Mouse (Mus musculus) hindbrain, embryonic 15.5 days (tissue): ENCODE data around the gene Slc2a4. TPM values are rescaled to one million over a fixed set of nuclear protein-coding genes. Genes with fewer than 3 reads are reported as not detected.

Experiments
- ATAC-seq: fragments of 200-750 bp; cut with Nextera tagmentation; 2 replicates; pipeline ENCODE4 v1.8.0; 2017; ENCODE audit warnings: low read depth, moderate number of reproducible peaks, moderate TSS enrichment; ENCODE audit not compliant: low FRiP score
- H3K27ac ChIP-seq: fragments of 300-500 bp; sonication (generic); replicated peaks from 2 replicates; pipeline ENCODE4 v1.5.1; 2015; ENCODE audit warnings: mild to moderate bottlenecking, inconsistent platforms
- H3K27me3 ChIP-seq: fragments of 300-500 bp; sonication (generic); 2 replicates; pipeline ENCODE4 v1.6.1; 2015; ENCODE audit warnings: control low read depth, inconsistent platforms
- H3K36me3 ChIP-seq: fragments of 300-500 bp; sonication (generic); 2 replicates; pipeline ENCODE4 v1.6.1; 2015; ENCODE audit warnings: control low read depth, inconsistent platforms
- H3K4me1 ChIP-seq: fragments of 300-500 bp; sonication (generic); replicated peaks from 2 replicates; pipeline ENCODE4 v1.6.1; 2015; ENCODE audit warnings: control low read depth, inconsistent platforms
- H3K4me2 ChIP-seq: fragments of 300-500 bp; sonication (generic); 2 replicates; pipeline ENCODE4 v1.6.1; 2015; ENCODE audit warnings: moderate library complexity, mild to moderate bottlenecking, inconsistent platforms
- H3K4me3 ChIP-seq: fragments of 300-500 bp; sonication (generic); 2 replicates; pipeline ENCODE4 v1.5.1; 2015; ENCODE audit warnings: mild to moderate bottlenecking, inconsistent platforms
- H3K9ac ChIP-seq: fragments of 300-500 bp; sonication (generic); 2 replicates; pipeline ENCODE4 v1.6.1; 2015; ENCODE audit warnings: inconsistent platforms
- H3K9me3 ChIP-seq: fragments of 300-500 bp; sonication (generic); 2 replicates; pipeline ENCODE4 v1.6.1; 2016; ENCODE audit warnings: control low read depth, inconsistent platforms
- WGBS: fragments of 180-500 bp; shearing (Covaris S2); methylation state at CpG from one replicate; pipeline ENCODE4 v1.1.7; 2015; 5-methylcytosine and 5-hydroxymethylcytosine counted together
- polyA plus RNA-seq: library from polyadenylated mRNA; unstranded; fragments of >200 nt; fragmentation: Nextera tagmentation; extraction: Ambion mirVana; gene quantifications from 2 replicates; pipeline ENCODE4 v1.2.1, GENCODE M21; 2015

Slc2a4 gene
- polyA plus RNA-seq, 1 experiment from 2014 or later: 4.1 TPM

DNA sequence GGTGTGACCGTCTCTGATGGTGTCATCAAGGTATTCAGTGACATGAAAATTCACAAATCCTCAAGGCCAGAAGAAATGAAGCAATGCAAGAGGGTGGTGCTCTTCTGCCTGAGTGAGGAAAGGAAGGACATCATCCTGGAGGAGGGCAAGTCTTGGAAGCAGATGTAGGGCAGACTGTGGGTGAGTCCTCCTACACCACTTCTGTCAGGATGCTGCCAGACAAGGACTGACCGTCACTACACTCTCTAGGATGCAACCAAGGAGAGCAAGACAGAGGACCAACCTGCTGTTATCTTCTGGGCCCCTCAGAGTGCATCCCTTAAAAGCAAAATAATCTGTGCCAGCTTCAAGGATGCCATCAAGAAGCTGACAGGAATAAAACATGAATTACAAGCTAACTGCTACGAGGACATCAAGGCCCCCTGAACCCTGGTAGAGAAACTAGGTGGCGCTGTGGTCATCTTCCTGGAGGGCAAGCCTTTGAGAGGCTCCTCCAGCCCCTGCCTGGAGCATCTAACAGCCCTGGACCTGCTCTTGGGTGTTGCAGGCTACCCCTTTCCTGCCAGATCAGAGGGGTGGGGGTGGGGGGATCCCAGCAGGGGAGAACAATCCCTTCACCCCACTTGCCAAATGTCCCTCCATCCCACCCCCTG lies 2.9 kb upstream of the Slc2a4 start:
- Histone ChIP-seq H3K36me3 (no peaks in the 10 kb centered on the region), H3K9me3 (no peaks in the 10 kb centered on the region), H3K9ac (no peak overlapping the region), H3K4me3 (no peak overlapping the region), H3K4me1 (peaks cover 16% of the 10 kb centered on the region), H3K27ac (no peak overlapping the region), H3K4me2 (no peak overlapping the region), H3K27me3 (0 out of 2 replicates have a peak, but pooled peaks cover 2% of the 10 kb centered on the region)
- no peak for ATAC-seq
- WGBS: 43% methylated on average over 4 of the region's 4 CpGs

DNA sequence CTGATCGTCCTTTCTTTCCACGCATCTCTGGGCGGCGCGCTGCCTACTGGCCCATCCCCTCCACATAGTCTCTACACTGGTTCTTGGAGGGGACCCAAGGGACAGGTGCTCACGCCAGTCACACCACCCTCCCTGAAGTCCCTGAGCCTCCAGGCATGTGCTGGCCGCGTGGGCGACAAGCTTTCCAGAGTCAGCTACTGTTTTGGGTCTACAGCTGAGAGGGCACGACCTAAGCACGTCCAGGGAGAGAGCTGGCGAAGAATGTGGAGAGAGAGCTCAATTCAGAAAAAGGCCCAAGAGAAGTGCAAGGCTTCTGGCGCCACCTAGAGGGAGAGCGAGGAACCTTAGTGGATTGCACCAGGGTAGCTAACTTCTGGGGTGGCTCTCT lies 769 bp upstream of the Slc2a4 start:
- peaks cover 16% of the 10 kb centered on the region for H3K4me1 ChIP-seq
- H3K9ac ChIP-seq: no peak overlapping the region
- 0 out of 2 replicates have a peak, but pooled peaks cover 2% of the 10 kb centered on the region for H3K27me3 ChIP-seq
- peak overlapping the region; percentile 56 for H3K4me2 ChIP-seq
- peak overlapping the region; percentile 44 for H3K4me3 ChIP-seq
- H3K27ac ChIP-seq: no peak overlapping the region
- ATAC-seq: peak; percentile 46; the same call in 1 of the 2 replicates
- H3K9me3 ChIP-seq: no peaks in the 10 kb centered on the region
- no peaks in the 10 kb centered on the region for H3K36me3 ChIP-seq
- WGBS: under 1% methylated on average over 14 of the region's 14 CpGs

DNA sequence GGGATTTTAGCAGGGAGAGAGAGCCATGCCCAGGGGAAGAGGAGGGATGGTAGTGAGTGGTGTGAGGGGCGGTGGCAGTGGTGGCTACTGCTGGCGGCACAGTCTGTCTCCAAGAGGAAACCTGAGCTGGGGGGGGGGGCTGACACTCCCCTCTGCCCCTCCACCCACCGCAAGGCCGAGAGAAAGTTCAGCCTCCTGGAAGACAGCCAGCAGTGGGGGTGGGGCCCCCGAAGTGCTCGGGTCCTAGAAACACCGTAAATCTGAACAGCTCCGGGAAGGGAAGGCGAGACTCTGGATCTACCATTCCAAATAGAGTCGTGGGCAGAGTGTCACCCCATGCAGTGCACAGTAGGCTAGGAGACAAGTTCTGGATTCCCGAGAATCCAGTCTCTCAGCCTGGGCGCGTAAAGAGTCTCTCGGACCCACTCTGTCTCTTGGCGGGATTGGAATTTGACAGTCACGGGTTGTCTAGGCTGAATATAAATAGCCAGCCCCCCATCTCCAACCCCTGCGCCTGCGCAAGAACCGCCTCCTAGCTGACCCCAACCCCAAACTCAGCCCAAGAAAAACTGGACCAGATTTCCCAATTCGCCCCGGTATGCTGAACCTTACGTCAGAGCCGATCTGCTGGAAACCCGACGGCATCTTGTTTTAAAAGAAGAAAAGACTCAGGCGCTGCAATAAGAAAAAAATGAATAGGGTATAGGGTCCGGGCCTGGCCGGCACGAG lies 487 bp downstream of the Slc2a4 start:
- Histone ChIP-seq H3K4me3 (peak overlapping the region; percentile 44), H3K4me2 (peak overlapping the region; percentile 56), H3K27me3 (no peaks in the 10 kb centered on the region), H3K4me1 (peaks cover 16% of the 10 kb centered on the region), H3K9me3 (no peaks in the 10 kb centered on the region), H3K36me3 (no peaks in the 10 kb centered on the region), H3K9ac (0 out of 2 replicates have a peak overlapping the region, but pooled peaks have one; percentile 18), H3K27ac (0 out of 2 replicates have a peak overlapping the region, but pooled peaks have one; percentile 31)
- ATAC-seq: peak; percentile 16; the same call in 1 of the 2 replicates
- WGBS: 4% methylated on average over 29 of the region's 29 CpGs

DNA sequence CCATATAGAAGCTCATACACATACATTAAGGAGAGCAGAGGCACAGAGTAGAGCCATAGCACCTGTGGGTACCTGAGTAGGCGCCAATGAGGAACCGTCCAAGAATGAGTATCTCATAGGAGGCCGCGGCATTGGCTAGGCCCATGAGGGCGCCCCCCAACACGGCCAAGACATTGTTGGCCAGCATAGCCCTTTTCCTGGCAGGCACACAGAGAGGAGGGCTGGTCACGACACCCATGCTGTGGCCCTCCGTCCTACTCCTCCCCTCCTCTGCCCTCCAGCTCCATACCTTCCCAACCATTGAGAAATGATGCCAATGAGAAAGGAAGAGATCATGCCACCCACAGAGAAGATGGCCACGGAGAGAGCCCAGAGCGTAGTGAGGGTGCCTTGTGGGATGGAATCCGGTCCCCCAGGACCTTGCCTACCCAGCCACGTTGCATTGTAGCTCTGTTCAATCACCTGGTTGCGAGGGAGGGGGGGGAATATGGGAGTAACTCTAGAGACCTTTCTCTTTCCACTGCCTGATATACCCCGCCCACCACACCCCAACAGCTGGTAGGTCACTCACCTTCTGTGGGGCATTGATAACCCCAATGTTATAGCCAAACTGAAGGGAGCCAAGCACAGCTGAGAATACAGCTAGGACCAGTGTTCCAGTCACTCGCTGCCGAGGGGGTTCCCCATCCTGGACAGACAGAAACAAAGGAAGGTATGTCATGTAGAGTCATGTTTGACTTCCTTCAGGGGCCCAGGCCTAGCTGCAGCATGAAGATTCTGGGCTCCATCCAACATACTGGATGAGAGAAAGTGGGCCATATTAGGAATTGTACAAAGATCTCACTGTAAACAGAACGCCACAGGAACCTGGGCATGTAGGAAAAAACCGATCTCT lies 1.7 kb downstream of the Slc2a4 start:
- Histone ChIP-seq H3K4me1 (peaks cover 16% of the 10 kb centered on the region), H3K4me2 (no peak overlapping the region), H3K36me3 (no peaks in the 10 kb centered on the region), H3K27me3 (no peaks in the 10 kb centered on the region), H3K9ac (no peak overlapping the region), H3K4me3 (no peak overlapping the region), H3K27ac (no peak overlapping the region), H3K9me3 (no peaks in the 10 kb centered on the region)
- WGBS: 88% methylated on average over 18 of the region's 18 CpGs
- no peak for ATAC-seq

DNA sequence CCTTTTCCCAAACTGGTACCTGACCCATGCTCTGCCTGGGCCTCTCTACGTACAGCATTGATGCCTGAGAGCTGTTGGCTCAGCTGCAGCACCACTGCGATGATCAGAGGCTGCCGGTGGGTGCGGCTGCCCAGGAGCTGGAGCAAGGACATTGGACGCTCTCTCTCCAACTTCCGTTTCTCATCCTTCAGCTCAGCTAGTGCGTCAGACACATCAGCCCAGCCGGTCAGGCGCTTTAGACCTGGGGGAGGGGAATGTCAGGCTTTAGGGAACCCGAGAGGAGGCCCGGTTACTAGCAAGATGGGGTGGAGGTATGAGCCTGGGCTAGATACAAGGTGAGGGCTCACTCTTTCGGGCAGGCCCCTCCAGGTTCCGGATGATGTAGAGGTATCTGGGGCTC lies 2.8 kb downstream of the Slc2a4 start:
- no peaks in the 10 kb centered on the region for H3K36me3 ChIP-seq
- H3K4me3 ChIP-seq: no peak overlapping the region
- no peak overlapping the region for H3K4me2 ChIP-seq
- H3K27me3 ChIP-seq: no peaks in the 10 kb centered on the region
- no peak for ATAC-seq
- H3K9me3 ChIP-seq: no peaks in the 10 kb centered on the region
- peaks cover 16% of the 10 kb centered on the region for H3K4me1 ChIP-seq
- WGBS: 82% methylated on average over 13 of the region's 13 CpGs
- H3K27ac ChIP-seq: no peak overlapping the region
- no peak overlapping the region for H3K9ac ChIP-seq

DNA sequence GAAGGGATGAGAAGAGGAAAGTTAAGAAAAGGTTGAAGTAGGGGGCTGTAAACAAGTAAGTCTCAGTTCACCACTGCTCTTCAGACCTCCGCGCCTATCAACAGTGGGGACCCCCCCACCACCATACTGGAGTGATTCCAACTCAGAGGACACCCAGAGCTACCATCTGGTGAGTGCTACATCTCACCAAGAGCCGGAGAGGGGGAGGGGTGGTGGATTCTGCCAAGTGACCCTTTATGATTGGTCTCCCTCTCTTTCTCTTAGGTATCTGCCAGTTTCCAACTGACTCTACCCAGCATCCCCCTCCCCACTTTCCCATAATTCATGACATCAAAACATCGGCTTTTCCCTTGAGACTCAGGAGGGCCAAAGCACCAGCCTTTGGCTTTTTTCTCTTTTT lies 7.0 kb downstream of the Slc2a4 start:
- Histone ChIP-seq H3K9me3 (no peaks in the 10 kb centered on the region), H3K4me3 (no peak overlapping the region), H3K36me3 (no peaks in the 10 kb centered on the region), H3K27ac (no peak overlapping the region), H3K27me3 (peaks cover 23% of the 10 kb centered on the region), H3K4me2 (no peak overlapping the region), H3K9ac (no peak overlapping the region), H3K4me1 (peaks cover 11% of the 10 kb centered on the region)
- WGBS: 84% methylated on average over 4 of the region's 4 CpGs
- no peak for ATAC-seq

DNA sequence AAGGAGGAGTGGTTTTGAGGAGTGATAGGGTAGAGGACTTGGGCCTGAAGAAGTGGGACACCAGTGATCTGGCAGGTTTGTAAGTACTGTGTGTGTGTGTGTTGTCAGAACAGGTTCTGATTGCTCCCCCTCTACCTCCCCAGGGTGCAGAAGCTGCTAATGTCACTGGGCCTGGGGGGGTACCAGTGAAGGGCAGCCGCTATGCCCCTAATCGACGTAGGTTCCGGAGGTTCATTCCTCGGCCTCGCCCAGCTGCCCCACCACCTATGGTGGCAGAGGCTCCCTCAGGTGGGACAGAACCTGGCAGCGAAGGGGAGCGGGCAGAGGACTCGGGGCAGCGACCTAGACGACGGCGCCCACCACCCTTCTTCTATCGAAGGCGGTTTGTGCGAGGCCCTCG lies 8.3 kb downstream of the Slc2a4 start:
- H3K4me2 ChIP-seq: no peak overlapping the region
- no peak overlapping the region for H3K27ac ChIP-seq
- no peak overlapping the region for H3K4me3 ChIP-seq
- H3K9ac ChIP-seq: no peak overlapping the region
- ATAC-seq: no peak
- H3K36me3 ChIP-seq: no peaks in the 10 kb centered on the region
- 96% methylated on average over 17 of the region's 17 CpGs for WGBS
- no peaks in the 10 kb centered on the region for H3K9me3 ChIP-seq
- H3K27me3 ChIP-seq: peaks cover 25% of the 10 kb centered on the region
- peaks cover 21% of the 10 kb centered on the region for H3K4me1 ChIP-seq

DNA sequence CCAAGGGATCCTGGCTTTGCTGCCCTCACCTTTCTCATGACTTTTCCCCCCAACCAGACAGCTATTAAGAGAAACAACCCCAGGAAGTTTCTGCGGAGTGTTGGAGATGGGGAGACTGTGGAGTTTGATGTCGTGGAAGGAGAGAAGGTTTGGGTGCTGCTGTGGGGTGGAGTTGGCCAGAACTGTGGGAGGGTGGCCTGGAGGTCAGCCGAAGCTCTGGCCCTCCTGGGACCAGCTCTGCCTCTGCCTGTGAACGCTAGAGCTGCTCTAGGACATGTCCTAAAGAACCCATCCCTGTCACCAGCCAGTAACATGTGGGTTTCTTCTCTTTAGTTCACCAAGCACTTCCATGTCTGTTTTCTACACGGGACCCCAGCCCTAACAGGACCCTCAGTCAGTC lies 8.8 kb downstream of the Slc2a4 start:
- Histone ChIP-seq H3K36me3 (no peaks in the 10 kb centered on the region), H3K9me3 (no peaks in the 10 kb centered on the region), H3K4me1 (peaks cover 27% of the 10 kb centered on the region), H3K4me3 (no peak overlapping the region), H3K27ac (no peak overlapping the region), H3K9ac (no peak overlapping the region), H3K27me3 (peaks cover 25% of the 10 kb centered on the region), H3K4me2 (no peak overlapping the region)
- ATAC-seq: no peak
- 68% methylated on average over 5 of the region's 5 CpGs for WGBS

DNA sequence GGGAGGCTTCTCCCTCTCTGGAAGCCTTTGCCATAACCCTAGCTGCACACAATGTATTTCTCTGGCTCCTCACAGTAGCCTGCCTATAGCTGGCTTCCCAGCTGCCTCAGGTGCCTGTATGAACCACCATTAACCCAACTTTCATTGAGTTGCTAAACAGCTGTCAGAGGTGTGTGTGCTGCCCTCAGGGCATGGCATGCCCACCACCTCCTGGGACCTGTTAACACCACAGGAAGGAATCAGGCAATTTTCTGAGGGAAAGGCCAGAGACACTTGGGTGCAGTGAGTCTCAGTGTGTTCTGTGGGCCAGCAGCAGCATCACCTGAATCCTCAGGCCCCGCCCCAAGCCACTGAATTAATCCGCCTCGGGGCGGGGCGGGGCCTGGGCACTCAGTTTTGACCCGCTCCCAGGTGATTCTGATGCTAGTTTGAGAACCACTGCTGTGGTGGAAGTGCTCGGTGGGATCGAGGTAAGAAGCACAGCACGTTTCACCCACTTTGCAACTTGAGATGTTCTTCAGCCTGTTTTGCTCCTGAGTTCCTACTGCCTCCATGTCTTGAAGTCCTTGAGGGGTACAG lies 9.5 kb downstream of the Slc2a4 start:
- no peak overlapping the region for H3K9ac ChIP-seq
- H3K27ac ChIP-seq: no peak overlapping the region
- H3K36me3 ChIP-seq: no peaks in the 10 kb centered on the region
- H3K4me1 ChIP-seq: peaks cover 28% of the 10 kb centered on the region
- no peak overlapping the region for H3K4me2 ChIP-seq
- H3K9me3 ChIP-seq: no peaks in the 10 kb centered on the region
- no peak overlapping the region for H3K4me3 ChIP-seq
- WGBS: 39% methylated on average over 9 of the region's 9 CpGs
- no peak for ATAC-seq
- peaks cover 25% of the 10 kb centered on the region for H3K27me3 ChIP-seq

DNA sequence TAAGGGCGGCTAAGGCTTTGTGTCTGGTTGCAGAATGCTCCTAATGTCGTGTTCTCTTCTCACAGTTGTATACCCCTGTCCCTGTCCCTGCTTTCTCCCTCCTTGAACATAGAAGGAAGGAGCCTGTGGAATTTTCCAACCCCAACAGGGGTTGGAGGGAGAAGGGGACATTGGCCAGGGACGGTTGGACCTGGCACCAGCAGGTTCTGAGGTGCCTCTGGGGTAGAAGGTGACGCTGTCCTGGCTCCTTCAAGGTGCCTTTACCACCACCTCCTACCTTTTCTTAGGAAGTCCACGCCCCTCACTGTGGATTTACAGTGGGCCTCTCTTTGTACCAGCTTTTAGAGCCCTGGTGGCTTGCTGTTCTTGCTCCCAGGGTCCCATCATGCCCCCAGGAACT lies 10.2 kb downstream of the Slc2a4 start:
- no peak for ATAC-seq
- WGBS: 67% methylated on average over 5 of the region's 5 CpGs
- H3K4me1 ChIP-seq: peaks cover 28% of the 10 kb centered on the region
- H3K27ac ChIP-seq: no peak overlapping the region
- no peak overlapping the region for H3K9ac ChIP-seq
- no peak overlapping the region for H3K4me3 ChIP-seq
- peaks cover 25% of the 10 kb centered on the region for H3K27me3 ChIP-seq
- H3K4me2 ChIP-seq: no peak overlapping the region
- no peaks in the 10 kb centered on the region for H3K9me3 ChIP-seq
- H3K36me3 ChIP-seq: no peaks in the 10 kb centered on the region

DNA sequence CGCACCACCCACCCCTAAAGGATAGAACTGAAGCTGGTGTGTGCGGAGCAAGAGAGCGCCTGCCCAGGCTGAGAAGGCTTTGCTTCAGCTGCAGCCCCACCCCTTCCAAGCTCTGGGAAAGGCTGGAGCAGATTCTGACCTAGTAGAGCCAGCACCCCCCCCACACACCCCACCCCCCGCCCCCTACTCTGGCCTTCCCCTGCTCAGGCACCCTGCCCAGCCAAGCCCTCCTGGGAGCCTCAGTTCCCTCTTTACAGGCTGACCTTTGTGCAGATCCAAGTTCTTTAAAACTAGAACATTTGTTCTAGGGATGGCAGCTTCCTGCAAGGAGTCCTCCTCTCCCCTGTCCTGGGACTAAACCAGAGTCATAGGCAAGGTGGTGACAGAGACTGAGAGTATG lies 10.6 kb downstream of the Slc2a4 start:
- Histone ChIP-seq H3K27me3 (peaks cover 25% of the 10 kb centered on the region), H3K36me3 (no peaks in the 10 kb centered on the region)
- no peak for ATAC-seq

More for the DNA sequence above, 10.6 kb downstream of the Slc2a4 start:
- no peak overlapping the region for H3K9ac ChIP-seq
- 44% methylated on average over 4 of the region's 4 CpGs for WGBS
- no peak overlapping the region for H3K4me3 ChIP-seq
- no peak overlapping the region for H3K27ac ChIP-seq
- H3K4me1 ChIP-seq: peaks cover 28% of the 10 kb centered on the region
- H3K9me3 ChIP-seq: no peaks in the 10 kb centered on the region
- 0 out of 2 replicates have a peak overlapping the region, but pooled peaks have one; percentile 100 for H3K4me2 ChIP-seq
